Mouse (Mus musculus) neural tube, embryonic 13.5 days (tissue): ENCODE results near the gene Rnf169. TPM values are rescaled to one million over a fixed set of nuclear protein-coding genes. Genes with fewer than 3 reads are reported as not detected.

Experiments
- ATAC-seq: fragments of 200-750 bp; cut with Nextera tagmentation; 2 replicates; pipeline ENCODE4 v1.8.0; 2017; ENCODE audit warnings: low read depth, mild to moderate bottlenecking, moderate TSS enrichment, moderate library complexity
- H3K27ac ChIP-seq: fragments of 300-500 bp; sonication (generic); replicated peaks from 2 replicates; pipeline ENCODE4 v1.5.1; 2015; ENCODE audit warnings: moderate library complexity, mild to moderate bottlenecking, inconsistent platforms
- H3K27me3 ChIP-seq: fragments of 300-500 bp; sonication (generic); 2 replicates; pipeline ENCODE4 v1.6.1; 2015; ENCODE audit warnings: mild to moderate bottlenecking, inconsistent platforms
- H3K36me3 ChIP-seq: fragments of 300-500 bp; sonication (generic); 2 replicates; pipeline ENCODE4 v1.6.1; 2015; ENCODE audit warnings: mild to moderate bottlenecking, inconsistent platforms
- H3K4me1 ChIP-seq: fragments of 300-500 bp; sonication (generic); replicated peaks from 2 replicates; pipeline ENCODE4 v1.6.1; 2015; ENCODE audit warnings: inconsistent platforms
- H3K4me2 ChIP-seq: fragments of 300-500 bp; sonication (generic); 2 replicates; pipeline ENCODE4 v1.6.1; 2015; ENCODE audit warnings: inconsistent platforms, mild to moderate bottlenecking, moderate library complexity
- H3K4me3 ChIP-seq: fragments of 300-500 bp; sonication (generic); 2 replicates; pipeline ENCODE4 v1.5.1; 2015; ENCODE audit warnings: mild to moderate bottlenecking, inconsistent platforms
- H3K9ac ChIP-seq: fragments of 300-500 bp; sonication (generic); 2 replicates; pipeline ENCODE4 v1.6.1; 2015; ENCODE audit warnings: moderate library complexity, mild to moderate bottlenecking, inconsistent platforms
- H3K9me3 ChIP-seq: fragments of 300-500 bp; sonication (generic); 2 replicates; pipeline ENCODE4 v1.6.1; 2016; ENCODE audit warnings: inconsistent platforms
- WGBS: fragments of 180-500 bp; shearing (Covaris S2); methylation state at CpG from one replicate; pipeline ENCODE4 v1.1.7; 2015; 5-methylcytosine and 5-hydroxymethylcytosine counted together
- polyA plus RNA-seq: library from polyadenylated mRNA; unstranded; fragments of >200 nt; fragmentation: Nextera tagmentation; extraction: Ambion mirVana; gene quantifications from 2 replicates; pipeline ENCODE4 v1.2.1, GENCODE M21; 2015

Gene Rnf169
- polyA plus RNA-seq, 1 experiment from 2014 or later = 4.5 TPM

DNA sequence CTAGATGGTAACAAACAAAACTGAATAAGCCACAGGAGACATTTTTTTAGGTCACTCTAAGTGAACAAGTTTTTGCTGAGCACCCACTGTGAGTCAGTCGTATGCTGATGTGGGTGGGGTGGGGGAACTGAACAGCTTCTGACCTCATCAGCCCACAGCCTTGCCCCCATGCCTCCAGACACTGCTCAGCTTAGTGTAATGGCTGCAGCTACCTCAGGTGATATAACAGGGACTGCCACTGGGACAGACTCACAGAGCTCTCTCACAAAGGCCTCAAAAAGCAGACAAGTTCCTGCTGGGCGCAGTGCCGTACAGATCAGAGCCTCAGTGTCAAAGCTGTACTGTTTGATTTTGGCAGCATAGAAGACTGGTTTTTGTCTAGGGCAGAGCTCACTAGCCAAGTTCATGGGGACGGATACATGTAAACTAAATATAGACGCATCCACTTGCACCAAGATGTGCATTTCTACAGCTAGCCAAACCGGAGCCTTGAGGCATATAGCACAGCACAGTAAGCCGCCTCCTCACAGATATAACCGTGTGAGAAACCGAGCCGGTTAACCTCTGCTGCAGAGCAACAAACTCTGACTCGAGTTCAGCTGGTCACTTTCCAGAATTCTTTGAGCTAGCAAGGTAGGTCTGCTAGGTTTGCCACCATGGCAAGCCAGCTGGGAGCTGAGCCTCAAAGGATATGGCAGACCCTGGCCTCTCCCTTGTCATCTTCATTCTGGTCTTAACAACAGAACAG, 77.2 kb downstream of the Rnf169 start:
- ATAC-seq = no peak

DNA sequence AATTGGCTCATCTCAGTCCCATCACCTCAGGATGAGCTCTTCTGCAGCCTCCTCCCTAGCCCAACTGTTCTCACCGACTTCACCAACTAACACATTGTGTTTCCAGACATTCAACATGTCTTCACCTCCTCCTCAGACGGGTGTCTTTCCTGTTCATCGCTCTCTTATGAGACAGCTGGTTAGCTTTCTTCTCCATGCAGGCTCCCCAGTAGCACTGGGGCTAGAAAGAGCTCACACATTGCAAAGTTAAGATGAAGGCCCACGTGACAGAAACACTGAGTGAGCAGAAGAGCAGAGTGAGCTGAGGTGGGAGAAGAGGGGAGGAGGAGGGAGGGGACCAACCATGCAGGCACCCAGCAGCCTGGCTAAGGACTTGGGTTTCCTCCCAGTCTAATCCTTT, 78.0 kb downstream of the Rnf169 start:
- Histone ChIP-seq H3K4me1 (0 out of 2 replicates have a peak, but pooled peaks cover 4% of the 10 kb centered on the region), H3K4me3 (no peak overlapping the region), H3K9me3 (no peaks in the 10 kb centered on the region), H3K4me2 (no peak overlapping the region), H3K27ac (no peak overlapping the region), H3K9ac (no peak overlapping the region), H3K36me3 (no peaks in the 10 kb centered on the region), H3K27me3 (no peaks in the 10 kb centered on the region)
- no peak for ATAC-seq
- 66% methylated on average over 4 of the region's 4 CpGs for WGBS

More for the DNA sequence above, 77.2 kb downstream of the Rnf169 start:
- Histone ChIP-seq H3K9me3 (no peaks in the 10 kb centered on the region), H3K4me1 (0 out of 2 replicates have a peak, but pooled peaks cover 4% of the 10 kb centered on the region), H3K27ac (no peak overlapping the region), H3K4me3 (no peak overlapping the region), H3K27me3 (no peaks in the 10 kb centered on the region), H3K9ac (no peak overlapping the region), H3K4me2 (no peak overlapping the region), H3K36me3 (no peaks in the 10 kb centered on the region)
- WGBS = 81% methylated on average over 11 of the region's 11 CpGs

DNA sequence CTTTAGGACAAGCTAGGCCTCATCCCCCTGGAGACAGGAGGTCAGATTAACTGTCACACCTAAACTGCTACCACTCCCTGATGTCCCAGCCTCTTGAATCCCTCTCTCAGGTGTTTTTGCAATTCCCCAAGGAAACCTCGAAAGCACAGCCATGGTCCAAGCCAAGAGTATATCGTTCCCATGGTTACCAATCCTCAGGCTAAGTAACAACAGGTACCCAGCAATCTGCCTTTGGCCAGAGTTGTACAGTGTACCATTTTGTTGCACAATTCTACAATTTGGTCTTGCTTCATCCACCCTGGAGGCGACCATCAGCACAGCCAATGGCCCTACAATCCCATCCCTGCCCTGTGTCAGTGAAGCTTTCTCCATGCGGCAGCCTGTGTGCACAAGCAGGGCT, 83.3 kb downstream of the Rnf169 start:
- Histone ChIP-seq H3K9me3 (no peaks in the 10 kb centered on the region), H3K4me2 (no peak overlapping the region), H3K36me3 (no peaks in the 10 kb centered on the region), H3K4me1 (peaks cover 25% of the 10 kb centered on the region), H3K27ac (no peak overlapping the region), H3K27me3 (no peaks in the 10 kb centered on the region), H3K9ac (no peak overlapping the region), H3K4me3 (no peak overlapping the region)
- no peak for ATAC-seq
- 85% methylated on average over 4 of the region's 4 CpGs for WGBS

DNA sequence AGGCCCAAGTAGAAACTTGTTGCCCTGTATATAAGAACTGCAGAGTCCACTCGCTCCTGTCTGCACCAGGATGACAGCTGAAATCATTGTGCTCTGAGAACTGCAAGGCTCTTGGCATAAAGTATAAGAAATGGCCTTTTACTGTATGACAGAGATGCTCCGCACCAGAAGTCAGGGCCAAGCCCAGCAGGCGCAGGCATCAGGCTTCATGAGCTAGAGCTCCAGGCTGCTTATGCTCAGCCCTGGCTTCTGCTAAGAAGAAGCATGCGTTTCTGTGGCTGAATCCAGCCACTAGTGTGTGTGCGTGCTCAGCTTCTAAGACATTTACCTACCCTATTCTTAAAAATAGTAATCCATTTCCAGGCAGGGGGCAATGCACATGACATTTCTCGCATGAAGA, 85.8 kb downstream of the Rnf169 start:
- peaks cover 27% of the 10 kb centered on the region for H3K4me1 ChIP-seq
- no peak for ATAC-seq
- 77% methylated on average over 6 of the region's 6 CpGs for WGBS
- H3K27ac ChIP-seq = peak overlapping the region; percentile 54; the same call in 1 of the 2 replicates
- H3K9me3 ChIP-seq = no peaks in the 10 kb centered on the region
- H3K36me3 ChIP-seq = no peaks in the 10 kb centered on the region
- H3K9ac ChIP-seq = no peak overlapping the region
- no peak overlapping the region for H3K4me3 ChIP-seq
- H3K4me2 ChIP-seq = no peak overlapping the region
- no peaks in the 10 kb centered on the region for H3K27me3 ChIP-seq

DNA sequence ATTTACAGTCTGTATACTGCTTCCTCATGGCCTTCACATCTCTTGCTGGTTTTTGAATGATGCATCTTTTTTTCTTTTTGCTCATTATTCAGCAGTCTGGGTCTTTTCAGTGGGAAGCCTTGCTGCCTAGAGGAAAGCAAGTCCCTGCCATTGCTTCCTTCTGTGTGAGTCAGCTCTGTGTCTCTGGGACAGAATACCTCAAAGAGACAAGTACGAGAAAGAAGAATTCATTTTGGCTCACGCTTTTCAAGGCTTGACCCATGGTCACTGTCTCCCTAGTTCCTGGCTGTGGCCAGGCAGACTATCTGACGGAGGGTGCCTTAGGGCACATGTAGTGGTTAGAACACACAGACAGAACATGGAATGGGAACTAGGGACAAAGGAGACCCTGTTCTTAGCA, 86.3 kb downstream of the Rnf169 start:
- peaks cover 30% of the 10 kb centered on the region for H3K4me1 ChIP-seq
- no peaks in the 10 kb centered on the region for H3K36me3 ChIP-seq
- no peaks in the 10 kb centered on the region for H3K9me3 ChIP-seq
- WGBS = 75% methylated on average over 3 of the region's 3 CpGs
- no peak overlapping the region for H3K4me3 ChIP-seq
- ATAC-seq = no peak
- H3K9ac ChIP-seq = no peak overlapping the region
- H3K4me2 ChIP-seq = no peak overlapping the region
- H3K27me3 ChIP-seq = no peaks in the 10 kb centered on the region
- H3K27ac ChIP-seq = peak overlapping the region; percentile 54; the same call in 1 of the 2 replicates

DNA sequence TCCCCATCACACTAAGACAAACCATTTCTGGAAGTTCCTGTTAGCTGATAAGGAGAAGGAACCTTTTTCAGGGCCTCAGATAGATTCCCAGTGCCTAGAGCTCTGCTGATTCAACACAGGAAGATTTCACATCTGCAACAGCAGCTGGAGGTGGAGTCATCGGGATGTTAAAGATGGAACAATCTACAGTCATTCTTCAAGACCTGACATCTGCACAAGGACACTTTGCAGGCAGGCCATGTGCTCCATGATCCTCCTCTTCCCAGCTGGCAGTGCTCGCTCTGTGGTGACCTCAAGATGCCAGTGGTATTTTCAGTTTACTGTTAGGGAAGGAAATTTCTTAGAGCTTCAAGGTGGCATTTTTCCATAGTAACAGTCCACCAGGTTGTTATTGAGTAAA, 87.9 kb downstream of the Rnf169 start:
- no peak for ATAC-seq

DNA sequence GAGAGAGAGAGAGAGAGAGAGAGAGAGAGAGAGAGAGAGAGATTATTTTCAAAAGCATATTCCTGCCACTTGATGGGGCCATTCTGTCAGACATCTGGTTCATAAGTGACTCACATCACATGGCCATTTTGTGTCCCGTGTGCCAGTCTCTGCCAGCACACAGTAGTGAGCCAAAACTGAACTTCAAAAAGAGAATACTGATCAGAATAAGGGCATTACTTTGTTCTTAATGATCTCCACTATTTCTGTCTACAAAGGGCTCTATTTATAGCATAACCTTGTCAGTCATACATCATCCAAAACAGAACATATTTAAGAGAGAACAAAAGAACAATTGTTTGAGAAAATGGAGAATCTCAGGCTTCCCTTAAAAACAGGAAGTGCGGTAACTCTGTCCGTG, 88.8 kb downstream of the Rnf169 start:
- no peak overlapping the region for H3K4me3 ChIP-seq
- no peak overlapping the region for H3K4me2 ChIP-seq
- 69% methylated on average over 3 of the region's 3 CpGs for WGBS
- no peak overlapping the region for H3K27ac ChIP-seq
- no peaks in the 10 kb centered on the region for H3K36me3 ChIP-seq
- no peaks in the 10 kb centered on the region for H3K27me3 ChIP-seq
- peaks cover 30% of the 10 kb centered on the region for H3K4me1 ChIP-seq
- H3K9ac ChIP-seq = no peak overlapping the region
- no peak for ATAC-seq
- H3K9me3 ChIP-seq = no peaks in the 10 kb centered on the region

More for the DNA sequence above, 87.9 kb downstream of the Rnf169 start:
- Histone ChIP-seq H3K36me3 (no peaks in the 10 kb centered on the region), H3K4me3 (no peak overlapping the region), H3K9me3 (no peaks in the 10 kb centered on the region), H3K27ac (no peak overlapping the region), H3K9ac (no peak overlapping the region), H3K27me3 (no peaks in the 10 kb centered on the region), H3K4me1 (peaks cover 30% of the 10 kb centered on the region), H3K4me2 (no peak overlapping the region)
- WGBS = 86% methylated on average over 2 of the region's 2 CpGs

DNA sequence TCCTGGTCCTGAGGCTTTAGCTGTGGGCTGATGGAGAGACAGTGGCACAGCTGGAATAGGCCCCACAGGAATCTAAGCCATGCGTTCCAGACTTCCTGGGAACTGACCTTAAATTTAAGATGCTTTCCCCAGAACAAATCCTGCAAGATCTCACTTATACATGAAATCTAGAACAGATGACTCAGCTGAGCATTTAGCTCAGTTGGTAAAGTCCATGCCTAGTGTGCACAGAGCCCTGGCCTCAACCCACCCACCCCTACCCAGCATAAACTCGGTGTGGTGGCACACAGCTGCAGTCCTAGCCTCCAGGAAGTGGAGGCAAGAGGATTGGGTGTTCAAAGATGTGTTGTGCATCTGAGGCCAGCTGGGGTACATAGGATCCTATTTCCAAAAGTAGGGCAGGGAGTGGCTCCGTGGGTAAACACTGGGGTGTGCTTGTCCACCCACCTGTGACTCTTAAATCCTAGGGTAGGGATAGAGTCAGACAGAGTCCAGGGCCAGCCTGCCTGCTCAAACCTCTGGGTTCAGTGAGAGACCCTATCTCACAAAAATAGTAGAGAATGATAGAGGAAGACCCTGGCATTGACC, 90.0 kb downstream of the Rnf169 start:
- Histone ChIP-seq H3K4me2 (no peak overlapping the region), H3K27me3 (no peaks in the 10 kb centered on the region), H3K9ac (no peak overlapping the region), H3K4me1 (peaks cover 25% of the 10 kb centered on the region), H3K9me3 (no peaks in the 10 kb centered on the region), H3K27ac (no peak overlapping the region), H3K4me3 (no peak overlapping the region), H3K36me3 (no peaks in the 10 kb centered on the region)
- 73% methylated on average over 3 of the region's 3 CpGs for WGBS
- ATAC-seq = no peak

DNA sequence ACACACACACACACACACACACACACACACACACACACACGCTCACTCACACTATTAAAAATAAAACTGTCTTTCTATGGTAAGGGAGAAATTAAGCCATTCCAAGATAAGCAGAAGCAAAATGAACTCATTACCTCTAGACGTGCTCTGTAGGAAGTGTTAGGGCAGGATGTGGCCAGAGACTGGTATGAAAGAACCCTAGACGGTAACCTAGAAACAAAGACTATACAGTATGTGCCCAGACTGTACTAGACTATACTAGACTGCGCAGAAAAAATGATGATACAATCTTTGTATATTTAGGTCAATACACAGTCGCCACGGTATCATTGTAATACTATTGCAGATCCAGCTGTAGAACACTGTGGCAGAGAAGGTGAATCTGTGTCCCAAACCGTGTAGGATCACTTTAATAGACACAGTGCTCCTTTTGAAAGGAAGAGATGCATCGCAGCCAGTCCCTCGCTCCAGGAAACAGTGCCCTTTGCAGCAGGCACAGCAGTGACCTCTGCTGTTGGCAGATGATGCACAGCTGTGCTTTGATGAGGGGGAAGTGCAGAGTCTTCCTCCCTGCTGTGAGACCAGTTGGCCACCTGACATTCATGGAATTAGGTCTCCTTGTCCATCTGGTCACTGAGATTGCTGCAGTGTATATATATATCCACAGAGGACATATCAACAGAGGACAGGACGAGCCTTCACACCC, 90.9 kb downstream of the Rnf169 start:
- peaks cover 15% of the 10 kb centered on the region for H3K4me1 ChIP-seq
- no peak overlapping the region for H3K27ac ChIP-seq
- H3K4me3 ChIP-seq = no peak overlapping the region
- no peak overlapping the region for H3K4me2 ChIP-seq
- H3K9ac ChIP-seq = no peak overlapping the region
- H3K9me3 ChIP-seq = no peaks in the 10 kb centered on the region
- no peak for ATAC-seq
- no peaks in the 10 kb centered on the region for H3K27me3 ChIP-seq
- whole genome bisulfite sequencing = 49% methylated on average over 10 of the region's 10 CpGs
- no peaks in the 10 kb centered on the region for H3K36me3 ChIP-seq

DNA sequence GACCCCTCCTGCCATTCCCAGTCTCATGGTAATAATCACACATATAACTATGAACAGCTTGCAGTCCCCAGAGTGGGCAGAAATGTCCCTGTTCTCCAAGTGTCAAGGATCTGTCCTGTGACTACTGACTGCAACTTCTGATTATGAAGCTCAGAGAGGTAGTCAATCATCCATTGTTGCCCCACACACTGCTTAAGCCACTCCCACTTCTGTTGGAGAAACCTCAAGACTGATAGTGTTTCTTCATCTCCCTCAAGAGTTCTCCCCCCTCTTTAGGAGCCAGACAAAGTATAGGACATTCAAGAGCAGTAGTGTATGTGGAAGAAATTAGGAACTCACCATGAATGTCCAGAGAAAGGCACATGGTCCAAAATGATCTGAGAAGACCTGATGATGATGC, 92.5 kb downstream of the Rnf169 start:
- no peak overlapping the region for H3K27ac ChIP-seq
- no peak overlapping the region for H3K4me3 ChIP-seq
- no peak overlapping the region for H3K9ac ChIP-seq
- no peaks in the 10 kb centered on the region for H3K27me3 ChIP-seq
- H3K9me3 ChIP-seq = no peaks in the 10 kb centered on the region
- H3K4me2 ChIP-seq = no peak overlapping the region
- no peak for ATAC-seq
- H3K36me3 ChIP-seq = no peaks in the 10 kb centered on the region
- H3K4me1 ChIP-seq = peaks cover 5% of the 10 kb centered on the region; the same call in 1 of the 2 replicates

DNA sequence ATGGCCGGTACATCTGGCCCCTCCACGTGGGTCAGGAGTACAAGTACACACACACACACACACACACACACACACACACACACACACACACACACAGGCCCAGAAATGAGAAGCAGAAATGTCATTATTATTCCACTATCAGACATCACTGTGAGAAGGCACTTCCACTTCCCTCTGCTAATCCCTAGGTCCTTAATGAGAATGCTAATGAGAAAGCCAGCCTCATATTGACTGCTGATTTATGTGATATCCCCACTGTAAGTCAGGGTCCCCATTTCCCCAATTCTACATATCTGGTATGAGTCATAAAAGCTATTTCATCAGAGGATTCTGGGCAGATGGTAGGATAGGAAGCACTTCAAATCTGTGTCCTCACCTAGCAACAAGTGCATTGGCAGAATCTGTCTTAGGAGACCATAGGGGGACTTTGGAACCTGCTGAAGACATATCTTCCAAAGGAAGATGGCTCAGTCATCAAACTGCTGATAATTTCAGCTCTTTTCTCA, 93.0 kb downstream of the Rnf169 start:
- WGBS = 88% methylated on average over 2 of the region's 2 CpGs
- Histone ChIP-seq H3K9me3 (no peaks in the 10 kb centered on the region), H3K4me1 (peaks cover 5% of the 10 kb centered on the region; the same call in 1 of the 2 replicates), H3K4me3 (no peak overlapping the region), H3K4me2 (no peak overlapping the region), H3K36me3 (no peaks in the 10 kb centered on the region), H3K9ac (no peak overlapping the region), H3K27me3 (no peaks in the 10 kb centered on the region), H3K27ac (no peak overlapping the region)
- no peak for ATAC-seq

DNA sequence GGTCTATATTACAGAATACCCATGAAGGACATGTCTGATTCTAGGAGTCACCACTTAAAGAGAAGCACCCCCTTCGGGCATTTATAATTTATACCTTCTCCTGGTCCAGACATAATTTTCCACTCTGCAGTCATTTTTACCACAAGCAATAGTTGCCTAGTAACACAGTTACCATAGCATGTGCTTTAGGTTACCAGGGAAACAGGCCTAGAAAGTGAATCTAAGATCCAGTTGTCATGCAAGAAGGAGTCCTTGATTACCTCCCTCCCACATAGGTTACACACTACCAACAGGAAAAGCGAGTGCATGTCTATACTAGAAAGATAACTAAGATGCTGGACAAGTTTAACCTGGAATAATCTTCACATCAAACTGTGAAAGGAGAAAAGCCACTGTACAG, 102.0 kb downstream of the Rnf169 start:
- no peak for ATAC-seq
- Histone ChIP-seq H3K4me1 (peaks cover 7% of the 10 kb centered on the region; the same call in 1 of the 2 replicates), H3K27me3 (no peaks in the 10 kb centered on the region), H3K27ac (no peak overlapping the region), H3K9ac (no peak overlapping the region), H3K36me3 (no peaks in the 10 kb centered on the region), H3K4me3 (no peak overlapping the region), H3K4me2 (no peak overlapping the region), H3K9me3 (no peaks in the 10 kb centered on the region)
- WGBS = 41% methylated on average over 2 of the region's 2 CpGs
